Mouse (Mus musculus) C2C12 (cell line): ENCODE data around the gene Slc4a1.

ENCODE experiments used
- CTCF ChIP-seq: IDR thresholded peaks from one replicate; pipeline ENCODE4 v1.5.1; 2011; ENCODE audit not compliant: control insufficient read depth, insufficient read depth, insufficient read length
- MAX ChIP-seq: IDR thresholded peaks from one replicate; pipeline ENCODE4 v1.6.1; 2011; ENCODE audit warnings: mild to moderate bottlenecking, control low read depth
- USF1 ChIP-seq: IDR thresholded peaks from one replicate; pipeline ENCODE4 v1.6.1; 2011; ENCODE audit warnings: low read depth, mild to moderate bottlenecking, control low read depth, moderate library complexity

DNA sequence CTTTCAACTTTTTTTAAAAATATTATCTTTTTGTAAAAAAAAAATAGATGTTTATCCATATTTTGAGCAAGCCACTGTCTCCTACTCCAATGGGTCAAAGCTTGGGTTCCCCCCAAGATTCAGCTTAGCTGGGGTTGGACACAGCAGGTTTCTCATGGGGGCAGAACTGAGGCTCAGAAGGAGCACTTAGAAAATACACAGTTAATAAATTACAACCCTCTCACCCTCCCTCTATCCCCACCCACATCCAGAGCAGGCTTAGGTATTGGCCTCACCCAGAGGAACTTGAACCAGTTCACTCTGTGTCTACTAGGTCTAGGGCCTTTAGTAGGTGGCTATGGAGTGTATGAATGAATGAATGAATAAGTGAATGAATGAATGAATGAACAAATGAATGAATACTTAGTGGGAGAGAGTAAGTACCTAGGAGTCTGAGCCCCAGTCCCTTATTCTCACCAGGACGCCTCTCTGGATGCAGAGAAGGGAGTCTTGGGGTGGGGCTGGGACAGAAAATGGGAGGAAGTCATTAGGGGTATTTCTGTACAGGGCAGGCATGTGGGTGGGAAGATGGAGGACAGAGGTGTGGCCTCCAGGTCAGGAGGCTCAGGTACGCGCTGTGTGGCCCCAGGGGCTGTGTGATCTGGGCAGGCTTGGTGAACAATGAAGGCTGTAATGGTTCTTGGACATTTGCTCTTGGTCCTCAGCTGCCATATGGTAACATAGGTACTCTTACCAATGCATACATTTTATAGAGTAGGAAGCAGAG is 16.6 kb downstream of the Slc4a1 start:
- no peak for TF ChIP-seq CTCF
- TF ChIP-seq MAX, result no peak
- no peak for TF ChIP-seq USF1
